Mouse (Mus musculus) left cerebral cortex, postnatal 14 days (tissue): ENCODE measurements around the gene Cdadc1. TPM values are rescaled to one million over a fixed set of nuclear protein-coding genes. Genes with fewer than 3 reads are reported as not detected.
A peak's percentile ranks its signal among the peaks of the same experiment; 100 is the strongest.

Experiments
- DNase-seq, 2 experiments: peaks; one replicate each; pipeline ENCODE4 v3.0.0; 2021 to 2022; ENCODE audit warnings: low spot score in 2 of 2, mixed read lengths in 1 of 2
- intact Hi-C: fragments of 180-260 bp; cut with DNase I; formaldehyde crosslinking; loops from one replicate; pipeline ENCODE4 v1.15.1; 2025
- total RNA-seq, 2 experiments: library from RNA; stranded (reverse); gene quantifications; 2 replicates each; pipeline ENCODE4 v1.2.3; 2021

Gene Cdadc1
- total RNA-seq, 2 experiments from 2014 or later = 48.7 to 52.8 TPM

- intact Hi-C loops = loop anchor here (5.0 kb wide), 1 partner anchor 162 kb away; no protein-coding TSS in a partner anchor
- DNase-seq = no peak
Observed at GRCm38 (mm10) chr14:59554025-59554424, 43.7 kb downstream of the Cdadc1 start.

GRCm38 (mm10) chr14:59551956-59552355 is 45.8 kb downstream of the Cdadc1 start:
- intact Hi-C loops = loop anchor here (5.0 kb wide), 1 partner anchor 160 kb away; no protein-coding TSS in a partner anchor

GRCm38 (mm10) chr14:59550841-59551240 is 46.9 kb downstream of the Cdadc1 start:
- intact Hi-C loops = loop anchor here (5.0 kb wide), 1 partner anchor 159 kb away; no protein-coding TSS in a partner anchor
- DNase-seq = no peak

More at GRCm38 (mm10) chr14:59551956-59552355, 45.8 kb downstream of the Cdadc1 start:
- DNase-seq = no peak

- DNase-seq = peak; percentile 24 to 29
- intact Hi-C loops = no loop called here
Observed at GRCm38 (mm10) chr14:59549106-59549505, 48.7 kb downstream of the Cdadc1 start.

GRCm38 (mm10) chr14:59548532-59548931 is 49.2 kb downstream of the Cdadc1 start:
- intact Hi-C loops = no loop called here
- no peak for DNase-seq

- intact Hi-C loops = no loop called here
- DNase-seq = no peak
Observed at GRCm38 (mm10) chr14:59547530-59547929, 50.2 kb downstream of the Cdadc1 start.

GRCm38 (mm10) chr14:59546162-59546880 is 51.4 kb downstream of the Cdadc1 start:
- DNase-seq = no peak
- intact Hi-C loops = no loop called here

GRCm38 (mm10) chr14:59543956-59544355 is 53.8 kb downstream of the Cdadc1 start:
- DNase-seq = no peak
- intact Hi-C loops = no loop called here

- DNase-seq = no peak
- intact Hi-C loops = no loop called here
Observed at GRCm38 (mm10) chr14:59543158-59543826, 54.5 kb downstream of the Cdadc1 start.

GRCm38 (mm10) chr14:59540761-59541160 is 57.0 kb downstream of the Cdadc1 start:
- intact Hi-C loops = no loop called here
- DNase-seq = no peak

GRCm38 (mm10) chr14:59540230-59540629 is 57.5 kb downstream of the Cdadc1 start:
- intact Hi-C loops = no loop called here

GRCm38 (mm10) chr14:59537829-59538432 is 59.8 kb downstream of the Cdadc1 start:
- intact Hi-C loops = no loop called here
- no peak for DNase-seq

More at GRCm38 (mm10) chr14:59540230-59540629, 57.5 kb downstream of the Cdadc1 start:
- no peak for DNase-seq

GRCm38 (mm10) chr14:59533908-59534307 is 63.9 kb downstream of the Cdadc1 start:
- intact Hi-C loops = no loop called here
- no peak for DNase-seq

GRCm38 (mm10) chr14:59532986-59533385 is 64.8 kb downstream of the Cdadc1 start:
- no peak for DNase-seq
- intact Hi-C loops = no loop called here

GRCm38 (mm10) chr14:59530801-59531200 is 67.0 kb downstream of the Cdadc1 start:
- DNase-seq = no peak
- intact Hi-C loops = no loop called here

- intact Hi-C loops = no loop called here
- no peak for DNase-seq
Observed at GRCm38 (mm10) chr14:59525843-59526242, 71.9 kb downstream of the Cdadc1 start.

- peak in 1 of 2 experiments; percentile 47 for DNase-seq
- intact Hi-C loops = no loop called here
Observed at GRCm38 (mm10) chr14:59513922-59514444, 83.8 kb downstream of the Cdadc1 start.
